Mouse (Mus musculus): ENCODE measurements around the gene Toporsl. TPM values are rescaled to one million over a fixed set of nuclear protein-coding genes. Genes with fewer than 3 reads are reported as not detected.
A peak's percentile ranks its signal among the peaks of the same experiment; 100 is the strongest.

The Toporsl gene
- polyA plus RNA-seq, 1 experiment from 2014 or later, result not detected

DNA sequence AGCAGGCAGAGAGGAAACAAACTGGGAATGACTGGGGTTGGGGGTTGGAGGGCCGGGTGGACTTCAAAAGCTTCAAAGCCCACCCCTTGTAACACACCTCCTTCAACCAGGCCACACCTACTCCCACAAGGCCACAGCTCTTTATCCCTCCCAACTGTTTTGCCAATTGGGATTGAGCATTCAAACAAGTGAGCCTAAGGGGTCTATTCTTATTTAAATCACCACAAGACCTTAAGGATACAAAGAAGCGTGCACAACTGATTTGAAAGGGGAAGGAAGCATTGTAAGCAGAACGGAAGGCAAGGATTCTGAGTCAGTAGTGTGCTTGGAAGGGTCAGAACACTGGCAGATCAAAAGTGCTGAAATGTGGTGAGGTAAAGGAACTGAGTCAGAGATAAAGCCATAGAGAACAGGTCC is 64.6 kb downstream of the Toporsl start:
- no peaks in the 10 kb centered on the region for H3K9me3 ChIP-seq
- H3K4me1 ChIP-seq (replicated peaks), result 0 out of 2 replicates have a peak, but pooled peaks cover 3% of the 10 kb centered on the region
- H3K9ac ChIP-seq, result no peak overlapping the region
- H3K4me2 ChIP-seq, result peak overlapping the region; percentile 34
- H3K27ac ChIP-seq (replicated peaks), result no peak overlapping the region
- no peaks in the 10 kb centered on the region for H3K36me3 ChIP-seq
- no peak overlapping the region for H3K4me3 ChIP-seq
- no peaks in the 10 kb centered on the region for H3K27me3 ChIP-seq
- WGBS, result 6% methylated on average over 3 of the region's 3 CpGs
- ATAC-seq (ENCODE audit: low read depth), result 0 out of 2 replicates have a peak, but pooled peaks have one; percentile 32

DNA sequence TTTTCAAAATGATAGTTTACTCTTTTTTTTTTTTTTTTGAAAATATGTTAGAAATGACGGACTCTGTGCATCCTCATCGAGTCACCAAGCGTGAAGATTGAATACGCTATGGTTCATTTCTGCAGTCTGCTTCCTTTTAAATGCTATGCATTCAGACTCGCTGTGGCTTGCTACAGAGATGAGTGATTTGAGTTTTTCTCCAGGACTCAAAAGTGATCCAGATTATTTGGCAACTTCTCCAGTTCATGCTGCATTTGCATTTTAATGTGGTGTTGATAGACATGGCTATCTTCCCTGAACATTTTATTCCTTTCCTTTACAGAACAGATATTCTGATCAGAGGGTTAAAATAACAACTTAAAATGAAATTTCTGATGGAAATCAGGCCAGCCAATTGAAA is 65.2 kb downstream of the Toporsl start:
- 44% methylated on average over 5 of the region's 5 CpGs for WGBS
- peak overlapping the region; percentile 34; the same call in 1 of the 2 replicates for H3K4me2 ChIP-seq
- H3K36me3 ChIP-seq, result no peaks in the 10 kb centered on the region
- no peak overlapping the region for H3K27ac ChIP-seq (replicated peaks)
- no peaks in the 10 kb centered on the region for H3K9me3 ChIP-seq
- no peaks in the 10 kb centered on the region for H3K27me3 ChIP-seq
- no peak overlapping the region for H3K4me3 ChIP-seq
- H3K9ac ChIP-seq, result no peak overlapping the region
- H3K4me1 ChIP-seq (replicated peaks), result 0 out of 2 replicates have a peak, but pooled peaks cover 3% of the 10 kb centered on the region
- no peak for ATAC-seq (ENCODE audit: low read depth)

Other genes starting within 250 kb of the Toporsl start
- 52.5 and 73.3 TPM in 2 replicates for gene Smc2, start 157.0 kb upstream of the Toporsl start, polyA plus RNA-seq (2015; fragmentation: Nextera tagmentation; extraction: Ambion mirVana)
- gene Vma21-ps, start 99.0 kb upstream of the Toporsl start, polyA plus RNA-seq (2015; fragmentation: Nextera tagmentation; extraction: Ambion mirVana), result 1.5 and 4.0 TPM in 2 replicates
- not detected in 2 replicates for gene Olfr275, start 218.3 kb downstream of the Toporsl start, polyA plus RNA-seq (2015; fragmentation: Nextera tagmentation; extraction: Ambion mirVana)

Data from neural tube, embryonic 13.5 days (tissue).